Mouse (Mus musculus) retina, postnatal 7 days (tissue): ENCODE data around the gene C1qb.

ENCODE experiments used
- DNase-seq: peaks from one replicate; pipeline ENCODE4 v3.0.0-alpha.2; 2012; ENCODE audit warnings: low read depth, low spot score

The C1qb gene

GRCm38 (mm10) chr4:136847166-136847565 is 38.8 kb downstream of the C1qb start:
- no peak for DNase-seq

DNA sequence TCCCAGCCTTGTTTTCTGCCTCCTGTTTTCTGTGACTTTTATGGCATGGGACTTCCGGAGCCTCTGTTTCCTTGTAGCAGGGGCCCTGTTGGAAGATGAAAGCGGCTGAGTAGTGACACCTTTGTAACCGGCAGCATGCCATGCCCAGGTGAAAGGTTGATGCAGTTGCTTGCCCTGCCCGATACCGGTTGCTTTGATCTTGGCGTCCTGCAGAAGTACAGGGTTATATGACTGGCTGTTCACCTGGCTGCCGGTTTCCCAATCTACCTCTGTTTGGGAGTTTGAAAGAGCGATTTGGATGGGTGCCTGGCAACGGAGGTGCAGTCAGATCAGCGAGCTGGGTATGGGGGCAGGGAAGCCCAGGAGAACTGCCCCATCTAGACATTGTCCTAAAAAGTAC is 43.2 kb downstream of the C1qb start:
- DNase-seq, result no peak

DNA sequence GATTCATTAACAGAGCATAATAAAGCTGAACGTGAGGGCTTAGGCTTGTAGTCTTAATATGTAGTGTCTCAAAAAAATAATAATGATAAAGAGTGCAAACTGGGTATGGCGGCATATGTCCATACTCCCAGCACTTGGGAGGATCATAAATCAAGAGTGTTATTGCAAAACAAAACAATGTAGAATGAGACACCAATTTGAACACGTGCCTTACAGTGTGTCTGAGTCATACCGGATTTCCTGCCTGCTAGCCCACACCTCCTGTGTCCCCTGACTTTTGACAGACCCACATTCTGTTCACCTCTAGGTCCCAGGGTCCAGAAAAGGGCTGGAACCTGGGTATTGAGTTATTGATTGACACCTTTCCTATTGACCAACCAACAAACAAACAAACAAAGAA is 44.0 kb downstream of the C1qb start:
- DNase-seq, result no peak

GRCm38 (mm10) chr4:136841056-136841455 is 44.9 kb downstream of the C1qb start:
- peak; percentile 78 for DNase-seq

- DNase-seq, result no peak
Measured at GRCm38 (mm10) chr4:136838462-136838861, 47.5 kb downstream of the C1qb start.

GRCm38 (mm10) chr4:136838026-136838425 is 48.0 kb downstream of the C1qb start:
- no peak for DNase-seq

- DNase-seq, result peak; percentile 52
Measured at GRCm38 (mm10) chr4:136836387-136836931, 49.5 kb downstream of the C1qb start.

- DNase-seq, result peak; percentile 66
Measured at GRCm38 (mm10) chr4:136835621-136836386, 50.2 kb downstream of the C1qb start, which contains the start of gene Ephb2. Ephb2 (minus strand) TSS chr4:136835988.

GRCm38 (mm10) chr4:136834815-136835620 is 51.0 kb downstream of the C1qb start:
- no peak for DNase-seq

GRCm38 (mm10) chr4:136834439-136834814 is 51.6 kb downstream of the C1qb start:
- no peak for DNase-seq

DNA sequence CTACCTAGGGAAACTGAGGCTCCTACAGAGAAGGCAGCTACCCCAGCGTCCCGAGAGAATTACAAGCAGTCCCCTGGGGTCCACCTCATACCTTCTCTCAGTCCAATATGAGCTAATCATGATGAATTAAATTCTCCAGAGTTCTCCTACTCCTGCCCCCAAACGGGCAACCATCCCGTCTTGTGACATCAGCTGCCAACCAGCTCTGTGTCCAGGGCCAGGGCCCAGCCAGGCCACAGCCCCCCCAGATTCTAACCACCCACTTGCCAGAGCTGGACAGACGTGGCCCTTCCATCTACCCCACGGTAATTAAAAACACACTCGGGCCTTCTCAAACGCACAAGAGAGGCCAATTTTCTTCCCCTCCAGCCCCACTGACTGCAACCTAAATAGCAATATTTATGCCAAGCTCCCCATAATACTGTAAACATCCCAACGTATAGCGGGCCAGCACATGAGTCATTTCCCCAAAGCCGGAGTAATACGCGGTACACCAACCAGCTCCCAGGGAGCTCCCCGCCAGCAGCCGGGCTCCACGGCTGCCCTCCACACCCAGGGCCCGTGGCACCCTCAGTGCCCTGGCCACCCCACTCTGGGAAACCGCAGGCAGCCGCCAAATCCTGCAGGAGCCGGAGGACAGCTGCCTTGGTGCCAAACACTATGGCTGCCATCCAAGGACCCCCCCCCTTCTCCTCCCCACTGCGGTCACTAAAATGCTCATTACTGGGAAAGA is 52.2 kb downstream of the C1qb start:
- no peak for DNase-seq

DNA sequence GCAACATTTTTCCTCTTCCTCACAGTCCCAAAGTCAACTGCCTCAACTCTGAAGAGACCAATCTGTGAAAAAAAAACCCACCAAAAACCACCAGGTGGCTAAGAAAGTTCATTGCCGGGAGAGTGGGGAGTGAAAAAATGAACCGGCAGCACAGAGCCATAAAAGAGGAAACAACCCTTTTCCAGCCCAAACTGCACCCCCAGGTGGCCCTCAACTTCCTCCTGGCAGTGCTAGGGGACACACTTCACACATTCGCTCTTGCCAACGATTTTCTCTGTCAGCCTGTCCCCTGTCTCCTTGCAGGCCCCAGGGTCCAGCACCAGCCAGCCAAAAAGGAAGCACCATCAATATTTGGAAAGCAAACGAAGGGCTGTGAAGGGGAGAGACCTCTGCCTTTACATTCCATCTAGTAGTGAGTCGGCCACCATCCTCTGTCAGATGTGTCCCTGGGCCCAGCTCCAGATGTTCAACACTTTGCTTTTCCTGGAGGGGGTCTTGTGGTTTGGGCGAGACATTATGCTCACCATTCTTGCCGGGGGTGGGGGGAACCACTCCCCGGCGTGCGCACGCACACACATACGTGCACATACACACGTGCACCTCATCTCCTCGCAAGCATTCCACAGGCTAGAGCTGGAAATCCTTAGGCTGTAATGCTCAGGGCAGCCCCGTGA is 53.3 kb downstream of the C1qb start:
- no peak for DNase-seq

DNA sequence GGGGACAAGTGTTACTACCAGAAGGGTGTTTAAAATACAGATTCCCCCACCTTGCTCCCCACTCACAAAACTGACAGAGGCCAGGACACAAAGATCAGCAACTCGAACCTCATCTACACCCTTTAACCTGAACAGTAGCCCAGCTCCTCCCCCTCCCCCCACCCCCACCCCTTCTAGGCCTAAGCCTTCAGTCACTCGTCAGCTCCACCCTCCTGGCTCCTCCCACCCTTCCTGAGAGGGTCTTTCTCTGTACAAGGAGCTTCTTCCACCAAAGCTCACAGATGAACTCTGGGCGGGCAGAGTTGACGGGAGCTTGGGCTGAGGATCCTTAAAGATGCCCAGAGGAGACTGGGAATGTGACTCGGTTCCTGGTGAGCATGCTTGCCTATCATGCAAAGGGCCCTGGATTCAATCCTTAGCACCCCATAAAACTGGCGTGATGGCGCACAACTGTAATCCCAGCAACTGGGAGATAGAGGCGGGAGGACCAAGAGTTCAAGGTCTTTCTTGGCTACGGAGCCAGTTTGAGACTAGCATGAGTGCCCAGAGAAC is 55.6 kb downstream of the C1qb start:
- no peak for DNase-seq
